Mouse (Mus musculus) lung, embryonic 14.5 days (tissue): Measurements from ENCODE around the gene Olfr283. TPM values are rescaled to one million over a fixed set of nuclear protein-coding genes. Genes with fewer than 3 reads are reported as not detected.

Source experiments
- ATAC-seq: fragments of 200-750 bp; cut with Nextera tagmentation; 2 replicates; pipeline ENCODE4 v1.8.0; 2017; ENCODE audit warnings: mild to moderate bottlenecking, moderate TSS enrichment, moderate library complexity; ENCODE audit not compliant: insufficient read depth
- DNase-seq: peaks from one replicate; pipeline ENCODE4 v3.0.0-alpha.2; 2015
- H3K27ac ChIP-seq: fragments of 300-500 bp; sonication (generic); 2 replicates; pipeline ENCODE4 v1.5.1; 2014; ENCODE audit warnings: low read depth, mild to moderate bottlenecking, moderate library complexity
- H3K27me3 ChIP-seq: fragments of 300-500 bp; sonication (generic); 2 replicates; pipeline ENCODE4 v1.6.1; 2014; ENCODE audit warnings: low read length, control low read depth; ENCODE audit not compliant: insufficient read depth
- H3K36me3 ChIP-seq: fragments of 300-500 bp; sonication (generic); 2 replicates; pipeline ENCODE4 v1.6.1; 2014; ENCODE audit warnings: control low read depth; ENCODE audit not compliant: insufficient read depth
- H3K4me1 ChIP-seq: fragments of 300-500 bp; sonication (generic); 2 replicates; pipeline ENCODE4 v1.6.1; 2014; ENCODE audit warnings: antibody characterized with exemption, control low read depth; ENCODE audit not compliant: insufficient read depth
- H3K4me2 ChIP-seq: fragments of 300-500 bp; sonication (generic); 2 replicates; pipeline ENCODE4 v1.6.1; 2014; ENCODE audit warnings: mild to moderate bottlenecking
- H3K4me3 ChIP-seq: fragments of 300-500 bp; sonication (generic); 2 replicates; pipeline ENCODE4 v1.5.1; 2014; ENCODE audit warnings: low read depth, low read length
- H3K9ac ChIP-seq: fragments of 300-500 bp; sonication (generic); 2 replicates; pipeline ENCODE4 v1.6.1; 2014
- H3K9me3 ChIP-seq: fragments of 300-500 bp; sonication (generic); 2 replicates; pipeline ENCODE4 v1.6.1; 2016; ENCODE audit warnings: low read depth, low read length, control low read depth
- CTCF ChIP-seq: IDR thresholded peaks from 2 replicates; pipeline ENCODE4 v1.5.1; 2016; ENCODE audit warnings: antibody characterized with exemption, low read depth
- WGBS: fragments of 180-500 bp; shearing (Covaris S2); extraction: QIAGEN DNeasy Blood & Tissue Kit; methylation state at CpG from one replicate; pipeline ENCODE4 v1.1.7; 2014; 5-methylcytosine and 5-hydroxymethylcytosine counted together
- polyA plus RNA-seq: library from polyadenylated mRNA; unstranded; fragments of >200 nt; fragmentation: Nextera tagmentation; extraction: Ambion mirVana; gene quantifications from 2 replicates; pipeline ENCODE4 v1.2.1, GENCODE M21; 2014

Gene Olfr283
- polyA plus RNA-seq, 1 experiment from 2014 or later, result not detected

DNA sequence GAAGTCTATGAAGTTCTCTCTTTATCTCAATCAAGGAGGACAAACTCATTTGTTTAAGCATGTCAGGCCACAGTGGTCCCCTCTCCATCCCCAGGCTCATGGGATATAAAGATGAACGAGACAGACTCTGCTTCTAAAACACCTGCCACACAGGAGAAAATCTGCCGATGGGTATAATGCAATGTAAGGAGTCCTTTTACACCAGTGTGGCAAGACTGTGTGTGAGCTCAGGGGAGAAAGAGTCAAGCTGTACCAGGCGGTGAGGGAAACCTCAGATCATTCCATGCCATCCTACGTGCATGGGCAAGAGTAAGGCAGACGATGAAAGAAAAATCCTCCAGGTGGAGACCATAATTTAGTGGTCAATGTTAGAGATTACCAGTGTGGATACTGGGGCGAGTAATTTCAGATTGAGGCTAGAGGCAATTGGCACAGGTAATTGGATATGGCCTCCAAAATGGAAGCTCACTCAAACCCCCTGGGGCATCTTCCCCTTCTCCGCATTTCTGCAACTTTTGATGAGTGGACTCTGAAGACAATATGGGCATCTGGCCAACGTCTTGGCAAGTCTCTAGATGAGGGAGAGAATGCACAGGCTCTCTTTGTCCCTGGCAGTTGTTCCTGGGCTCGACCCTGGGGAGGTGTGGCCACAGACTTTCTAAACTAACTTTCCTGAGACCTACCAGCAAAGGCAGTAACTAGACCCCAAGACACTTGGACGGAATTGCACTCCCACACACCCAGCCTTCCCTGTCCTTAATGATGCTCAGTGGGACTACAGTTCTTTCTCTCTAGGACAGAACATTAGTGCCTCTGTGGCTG, 10.5 kb upstream of the Olfr283 start:
- Histone ChIP-seq H3K9ac (no peak overlapping the region), H3K27ac (no peak overlapping the region), H3K36me3 (no peaks in the 10 kb centered on the region), H3K4me2 (no peak overlapping the region), H3K4me3 (no peak overlapping the region), H3K27me3 (no peaks in the 10 kb centered on the region), H3K9me3 (no peaks in the 10 kb centered on the region), H3K4me1 (no peaks in the 10 kb centered on the region)
- TF ChIP-seq CTCF, result no peak
- ATAC-seq, result no peak
- WGBS, result 63% methylated on average over 10 of the region's 10 CpGs
- DNase-seq, result peak; percentile 58

DNA sequence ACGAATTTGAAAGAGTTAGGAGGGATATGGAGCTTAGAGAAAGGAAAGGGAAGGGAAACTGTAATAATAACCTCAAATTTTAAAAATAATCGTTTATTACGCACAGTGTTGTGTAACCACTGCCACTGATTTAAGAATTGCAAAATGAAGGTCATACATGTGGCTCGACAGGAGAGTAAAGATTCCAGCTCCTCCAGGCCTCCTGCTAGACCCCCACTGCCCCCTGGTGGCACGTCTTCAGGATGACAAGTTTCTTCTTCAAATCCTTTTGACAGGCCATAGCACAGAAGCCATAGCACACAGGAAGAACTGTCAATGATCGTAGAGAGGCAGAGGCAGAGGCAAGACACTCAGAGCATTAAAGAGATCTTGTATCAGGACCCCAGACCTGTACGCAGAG, 9.1 kb upstream of the Olfr283 start:
- DNase-seq, result peak; percentile 86
- WGBS, result 22% methylated on average over 7 of the region's 7 CpGs
- no peak overlapping the region for H3K4me3 ChIP-seq
- no peaks in the 10 kb centered on the region for H3K9me3 ChIP-seq
- no peak overlapping the region for H3K4me2 ChIP-seq
- no peaks in the 10 kb centered on the region for H3K27me3 ChIP-seq
- no peaks in the 10 kb centered on the region for H3K36me3 ChIP-seq
- no peak overlapping the region for H3K9ac ChIP-seq
- no peak overlapping the region for H3K27ac ChIP-seq
- TF ChIP-seq CTCF, result peak; percentile 91
- peak; percentile 17; the same call in 1 of the 2 replicates for ATAC-seq
- no peaks in the 10 kb centered on the region for H3K4me1 ChIP-seq

DNA sequence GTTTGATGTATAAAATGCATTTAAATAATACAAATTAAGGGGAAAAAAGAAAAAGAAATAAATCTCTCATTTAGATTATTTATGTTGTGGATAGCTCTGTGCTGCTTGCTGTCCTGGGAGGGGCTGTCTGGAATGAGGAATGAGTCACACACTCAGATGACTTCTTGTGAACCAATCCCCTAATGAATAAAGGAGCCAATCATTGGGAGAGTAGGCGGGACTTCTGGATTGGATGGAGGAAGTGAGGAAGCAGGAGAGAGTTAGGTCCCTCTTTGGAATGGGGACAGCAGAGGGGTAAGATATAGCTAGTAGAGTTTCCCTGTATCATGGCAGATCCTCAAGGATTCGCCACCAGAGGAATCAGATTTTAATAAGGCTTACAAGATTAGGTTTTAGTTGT, 6.9 kb upstream of the Olfr283 start:
- H3K27ac ChIP-seq, result no peak overlapping the region
- TF ChIP-seq CTCF, result no peak
- H3K9me3 ChIP-seq, result no peaks in the 10 kb centered on the region
- no peaks in the 10 kb centered on the region for H3K4me1 ChIP-seq
- ATAC-seq (no peak), DNase-seq (peak; percentile 49)
- no peak overlapping the region for H3K4me3 ChIP-seq
- H3K27me3 ChIP-seq, result no peaks in the 10 kb centered on the region
- no peak overlapping the region for H3K9ac ChIP-seq
- WGBS, result 75% methylated on average over 2 of the region's 2 CpGs
- H3K4me2 ChIP-seq, result no peak overlapping the region
- no peaks in the 10 kb centered on the region for H3K36me3 ChIP-seq

DNA sequence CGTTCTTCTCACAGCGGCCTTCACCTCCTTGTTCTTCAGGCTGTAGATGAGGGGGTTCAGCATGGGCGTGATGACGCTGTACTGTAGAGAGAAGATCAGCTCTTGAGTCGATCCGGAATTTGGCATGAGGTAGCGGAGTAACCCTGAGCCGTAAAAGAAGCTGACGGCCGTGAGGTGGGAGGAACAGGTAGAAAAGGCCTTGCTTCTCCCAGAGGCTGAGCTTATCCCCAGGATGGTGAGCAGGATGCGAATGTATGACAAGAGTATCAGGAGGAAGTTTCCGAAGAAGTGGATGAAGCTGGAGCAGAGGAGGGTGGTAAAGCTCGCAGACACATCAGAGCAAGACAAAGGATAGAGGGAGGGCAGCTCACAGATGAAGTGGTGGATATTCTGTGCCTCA, 2.5 kb downstream of the Olfr283 start:
- no peak for TF ChIP-seq CTCF
- Histone ChIP-seq H3K27me3 (no peaks in the 10 kb centered on the region), H3K27ac (no peak overlapping the region), H3K9ac (no peak overlapping the region), H3K4me3 (no peak overlapping the region), H3K4me2 (no peak overlapping the region), H3K36me3 (no peaks in the 10 kb centered on the region), H3K9me3 (no peaks in the 10 kb centered on the region), H3K4me1 (no peaks in the 10 kb centered on the region)
- DNase-seq (no peak), ATAC-seq (no peak)
- 89% methylated on average over 13 of the region's 13 CpGs for WGBS

DNA sequence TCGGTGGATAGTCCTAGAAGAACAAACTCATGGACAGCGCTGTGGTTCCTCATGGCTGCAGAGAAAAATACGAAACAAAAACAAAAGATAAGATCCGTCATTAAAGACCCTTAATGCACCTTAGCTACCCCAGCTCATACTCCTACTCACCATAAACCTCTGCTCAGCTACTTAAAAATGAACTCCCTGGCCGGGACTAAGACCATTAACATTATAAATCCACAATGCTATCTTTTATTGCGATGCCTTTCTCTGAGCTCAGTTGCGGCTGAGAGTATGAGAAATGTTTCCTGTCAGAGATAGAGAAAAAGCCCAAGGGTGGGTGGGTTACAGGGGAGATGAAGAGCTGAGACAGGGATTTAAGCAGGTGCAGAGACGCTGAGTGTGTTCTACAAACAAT, 39.9 kb downstream of the Olfr283 start, which contains the start of gene Olfr284:
Gene Olfr284, minus strand, starts transcription at position 101 of the 400 bp plus-strand sequence.
- Histone ChIP-seq H3K4me3 (no peak within 1 kb of the TSS), H3K9ac (no peak within 1 kb of the TSS), H3K36me3 (no peaks in the 10 kb centered on the region), H3K4me1 (no peaks in the 10 kb centered on the region), H3K27me3 (no peaks in the 10 kb centered on the region), H3K9me3 (no peaks in the 10 kb centered on the region), H3K4me2 (no peak within 1 kb of the TSS), H3K27ac (no peak within 1 kb of the TSS)
- no peak for TF ChIP-seq CTCF
- ATAC-seq (no peak), DNase-seq (no peak)
- 67% methylated on average over 8 of the region's 8 CpGs for WGBS

Other genes starting within 250 kb of the Olfr283 start
- 47.4 and 48.7 TPM in 2 replicates for gene Asb8, start 215.3 kb downstream of the Olfr283 start, polyA plus RNA-seq
- gene Ccdc184, start 213.8 kb downstream of the Olfr283 start, polyA plus RNA-seq, result 0.14 TPM in 1 of 2 replicates, not detected in the other
- gene Olfr288, start 185.4 kb downstream of the Olfr283 start, polyA plus RNA-seq, result not detected in 2 replicates
- gene Gm44579, start 160.0 kb downstream of the Olfr283 start, polyA plus RNA-seq, result not detected in 2 replicates
- not detected in 2 replicates for gene Olfr287, start 159.9 kb downstream of the Olfr283 start, polyA plus RNA-seq
- not detected in 2 replicates for gene Olfr286, start 146.5 kb downstream of the Olfr283 start, polyA plus RNA-seq
- gene H1fnt, start 123.7 kb downstream of the Olfr283 start, polyA plus RNA-seq, result not detected in 2 replicates
- gene Zfp641, start 84.8 kb downstream of the Olfr283 start, polyA plus RNA-seq, result 0.54 and 0.63 TPM in 2 replicates
- not detected in 2 replicates for gene Olfr285, start 63.6 kb downstream of the Olfr283 start, polyA plus RNA-seq
- gene Olfr284, start 40.0 kb downstream of the Olfr283 start, polyA plus RNA-seq, result not detected in 2 replicates
- gene Olfr282, start 50.3 kb upstream of the Olfr283 start, polyA plus RNA-seq, result not detected in 2 replicates
- gene Olfr281, start 71.6 kb upstream of the Olfr283 start, polyA plus RNA-seq, result not detected in 2 replicates
- gene OR5BS1P, start 89.0 kb upstream of the Olfr283 start, polyA plus RNA-seq, result not detected in 2 replicates
- 0.50 and 0.68 TPM in 2 replicates for gene Lalba, start 101.8 kb upstream of the Olfr283 start, polyA plus RNA-seq
- gene Olfr279, start 111.5 kb upstream of the Olfr283 start, polyA plus RNA-seq, result not detected in 2 replicates
- gene Kansl2, start 153.3 kb upstream of the Olfr283 start, polyA plus RNA-seq, result 113 and 121 TPM in 2 replicates
- 57.7 and 58.5 TPM in 2 replicates for gene Ccnt1, start 190.0 kb upstream of the Olfr283 start, polyA plus RNA-seq
- gene 4930415O20Rik, start 190.1 kb upstream of the Olfr283 start, polyA plus RNA-seq, result 0.50 TPM in 1 of 2 replicates, not detected in the other
- gene Adcy6, start 229.1 kb upstream of the Olfr283 start, polyA plus RNA-seq, result 20.5 and 21.8 TPM in 2 replicates
- 24.6 and 28.9 TPM in 2 replicates for gene Cacnb3, start 249.9 kb upstream of the Olfr283 start, polyA plus RNA-seq